Mouse (Mus musculus) erythroblast, embryonic 14.5 days (primary cell): ENCODE data around the gene Syndig1. TPM values are rescaled to one million over a fixed set of nuclear protein-coding genes. Genes with fewer than 3 reads are reported as not detected.

Source experiments
- H3K27me3 ChIP-seq: 2 replicates; pipeline ENCODE4 v1.6.1; 2012; ENCODE audit warnings: inconsistent platforms; ENCODE audit not compliant: control insufficient read depth
- H3K36me3 ChIP-seq: 2 replicates; pipeline ENCODE4 v1.6.1; 2012; ENCODE audit warnings: mild to moderate bottlenecking, inconsistent platforms; ENCODE audit not compliant: control insufficient read depth
- H3K4me1 ChIP-seq: 2 replicates; pipeline ENCODE4 v1.6.1; 2012; ENCODE audit warnings: inconsistent platforms; ENCODE audit not compliant: control insufficient read depth
- H3K4me3 ChIP-seq: replicated peaks from 2 replicates; pipeline ENCODE3; 2012; ENCODE audit warnings: moderate library complexity, mild to moderate bottlenecking, inconsistent platforms
- H3K9me3 ChIP-seq: 2 replicates; pipeline ENCODE4 v1.6.1; 2012; ENCODE audit warnings: low read length, inconsistent platforms, mixed read lengths; ENCODE audit not compliant: control insufficient read depth
- GATA1 ChIP-seq: IDR thresholded peaks from 2 replicates; pipeline ENCODE4 v1.6.1; 2012; ENCODE audit warnings: low read length, inconsistent platforms, mixed read lengths
- TAL1 ChIP-seq: IDR thresholded peaks from 3 replicates; pipeline ENCODE4 v1.6.1; 2012; ENCODE audit warnings: low read length, inconsistent platforms, mixed read lengths
- polyA plus RNA-seq: library from polyadenylated mRNA; stranded (reverse); fragments of >175 nt; gene quantifications from 2 replicates; pipeline ENCODE4 v1.2.3, GENCODE M21; 2012

The Syndig1 gene
- polyA plus RNA-seq, 1 experiment = not detected

- Histone ChIP-seq H3K27me3 (no peaks in the 10 kb centered on the region), H3K4me3 (no peak overlapping the region), H3K36me3 (no peaks in the 10 kb centered on the region), H3K4me1 (no peaks in the 10 kb centered on the region), H3K9me3 (peaks cover 17% of the 10 kb centered on the region)
- no peak for TF ChIP-seq GATA1
- TF ChIP-seq TAL1 = no peak
Observed at GRCm38 (mm10) chr2:150012787-150013346, 183.9 kb downstream of the Syndig1 start.

DNA sequence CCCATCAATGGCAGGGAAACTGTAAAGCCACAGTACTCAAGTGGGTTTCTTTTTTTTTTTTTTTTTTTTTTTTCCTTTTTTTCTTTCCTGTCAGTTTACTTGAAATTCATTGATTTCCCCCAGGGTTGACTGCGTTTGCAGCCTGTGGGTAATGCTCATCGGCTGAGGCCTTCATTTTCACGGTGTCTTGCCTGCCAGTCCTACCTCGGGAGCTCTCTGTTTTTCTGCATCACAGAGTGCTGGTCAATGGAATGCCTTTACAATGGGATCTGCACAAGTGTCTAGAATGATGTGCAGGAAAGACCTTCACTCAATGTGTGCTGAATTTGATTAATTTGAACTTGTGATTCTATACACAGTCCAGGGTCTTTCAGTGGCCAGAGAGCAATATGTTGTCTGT, 184.8 kb downstream of the Syndig1 start:
- no peaks in the 10 kb centered on the region for H3K36me3 ChIP-seq
- no peaks in the 10 kb centered on the region for H3K4me1 ChIP-seq
- no peaks in the 10 kb centered on the region for H3K27me3 ChIP-seq
- H3K9me3 ChIP-seq = peaks cover 10% of the 10 kb centered on the region
- H3K4me3 ChIP-seq = no peak overlapping the region
- TF ChIP-seq GATA1 = no peak
- no peak; the same call in 2 of the 3 replicates for TF ChIP-seq TAL1

GRCm38 (mm10) chr2:150016303-150016702, 187.3 kb downstream of the Syndig1 start:
- Histone ChIP-seq H3K4me3 (no peak overlapping the region), H3K36me3 (no peaks in the 10 kb centered on the region), H3K9me3 (peaks cover 3% of the 10 kb centered on the region), H3K27me3 (no peaks in the 10 kb centered on the region), H3K4me1 (no peaks in the 10 kb centered on the region)
- TF ChIP-seq TAL1 (no peak), GATA1 (no peak)

DNA sequence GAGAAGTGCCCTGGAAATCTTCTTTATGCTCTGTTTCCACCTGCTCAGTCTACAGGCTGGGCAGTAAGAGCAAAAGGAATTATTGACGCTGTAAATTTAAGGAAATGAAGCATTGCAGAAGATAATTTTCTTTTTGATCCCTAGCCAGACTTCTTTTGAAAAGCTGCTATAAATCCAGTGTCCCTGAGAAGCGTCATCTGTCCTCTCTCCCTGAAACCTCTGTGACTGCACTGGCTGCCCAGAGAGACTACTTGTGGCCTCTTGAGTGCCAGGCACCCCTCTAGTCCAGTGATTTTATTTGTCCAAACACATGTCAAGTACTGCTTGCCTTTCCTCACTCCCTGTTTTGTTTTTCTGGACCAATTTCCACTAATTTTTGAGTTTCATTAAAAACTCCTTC, 191.7 kb downstream of the Syndig1 start:
- Histone ChIP-seq H3K9me3 (peaks cover 2% of the 10 kb centered on the region; the same call in 1 of the 2 replicates), H3K27me3 (no peaks in the 10 kb centered on the region), H3K36me3 (no peaks in the 10 kb centered on the region), H3K4me1 (no peaks in the 10 kb centered on the region), H3K4me3 (no peak overlapping the region)
- TF ChIP-seq GATA1 = no peak
- no peak for TF ChIP-seq TAL1

GRCm38 (mm10) chr2:150023873-150024339, 194.9 kb downstream of the Syndig1 start:
- Histone ChIP-seq H3K9me3 (peaks cover 2% of the 10 kb centered on the region; the same call in 1 of the 2 replicates), H3K4me1 (no peaks in the 10 kb centered on the region), H3K27me3 (no peaks in the 10 kb centered on the region), H3K4me3 (no peak overlapping the region), H3K36me3 (no peaks in the 10 kb centered on the region)
- TF ChIP-seq GATA1 (no peak), TAL1 (no peak)

- Histone ChIP-seq H3K4me3 (no peak overlapping the region), H3K9me3 (peaks cover 4% of the 10 kb centered on the region), H3K36me3 (no peaks in the 10 kb centered on the region), H3K4me1 (no peaks in the 10 kb centered on the region), H3K27me3 (no peaks in the 10 kb centered on the region)
- TF ChIP-seq TAL1 = no peak
- TF ChIP-seq GATA1 = no peak
Observed at GRCm38 (mm10) chr2:150043531-150043930, 214.5 kb downstream of the Syndig1 start.

Other genes starting within 250 kb of the Syndig1 start
- gene C530025M09Rik, start 2.0 kb downstream of the Syndig1 start, polyA plus RNA-seq = not detected in 2 replicates